Mouse (Mus musculus): ENCODE results near the gene Necap2. TPM values are rescaled to one million over a fixed set of nuclear protein-coding genes. Genes with fewer than 3 reads are reported as not detected.

The Necap2 gene
- polyA plus RNA-seq, 1 experiment from 2014 or later = 51.2 TPM

DNA sequence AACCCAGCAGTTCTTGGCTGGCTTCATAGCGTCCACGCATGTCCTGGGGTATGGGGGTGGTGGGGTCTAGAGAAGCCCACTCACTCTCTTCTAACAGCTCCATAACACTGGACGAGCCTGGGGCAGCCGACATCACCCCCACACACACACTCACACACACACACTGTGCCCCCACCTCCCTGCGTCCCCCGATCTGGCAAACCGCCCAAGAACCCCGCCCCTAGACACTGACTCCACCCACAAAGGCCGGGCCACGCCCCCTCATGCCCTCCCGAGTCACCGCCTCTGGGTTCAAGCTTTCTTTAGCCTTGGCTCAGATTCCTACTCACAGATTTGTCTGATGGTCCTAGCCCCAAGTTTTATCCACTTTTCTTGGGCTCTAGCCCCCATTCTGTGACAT is 37.0 kb downstream of the Necap2 start:
- no peaks in the 10 kb centered on the region; the same call in 1 of the 2 replicates for H3K36me3 ChIP-seq (ENCODE audit: control insufficient read depth, insufficient read depth, low read length)
- 63% methylated on average over 12 of the region's 12 CpGs for WGBS
- ATAC-seq (replicated peaks; ENCODE audit: low FRiP score) = no peak

DNA sequence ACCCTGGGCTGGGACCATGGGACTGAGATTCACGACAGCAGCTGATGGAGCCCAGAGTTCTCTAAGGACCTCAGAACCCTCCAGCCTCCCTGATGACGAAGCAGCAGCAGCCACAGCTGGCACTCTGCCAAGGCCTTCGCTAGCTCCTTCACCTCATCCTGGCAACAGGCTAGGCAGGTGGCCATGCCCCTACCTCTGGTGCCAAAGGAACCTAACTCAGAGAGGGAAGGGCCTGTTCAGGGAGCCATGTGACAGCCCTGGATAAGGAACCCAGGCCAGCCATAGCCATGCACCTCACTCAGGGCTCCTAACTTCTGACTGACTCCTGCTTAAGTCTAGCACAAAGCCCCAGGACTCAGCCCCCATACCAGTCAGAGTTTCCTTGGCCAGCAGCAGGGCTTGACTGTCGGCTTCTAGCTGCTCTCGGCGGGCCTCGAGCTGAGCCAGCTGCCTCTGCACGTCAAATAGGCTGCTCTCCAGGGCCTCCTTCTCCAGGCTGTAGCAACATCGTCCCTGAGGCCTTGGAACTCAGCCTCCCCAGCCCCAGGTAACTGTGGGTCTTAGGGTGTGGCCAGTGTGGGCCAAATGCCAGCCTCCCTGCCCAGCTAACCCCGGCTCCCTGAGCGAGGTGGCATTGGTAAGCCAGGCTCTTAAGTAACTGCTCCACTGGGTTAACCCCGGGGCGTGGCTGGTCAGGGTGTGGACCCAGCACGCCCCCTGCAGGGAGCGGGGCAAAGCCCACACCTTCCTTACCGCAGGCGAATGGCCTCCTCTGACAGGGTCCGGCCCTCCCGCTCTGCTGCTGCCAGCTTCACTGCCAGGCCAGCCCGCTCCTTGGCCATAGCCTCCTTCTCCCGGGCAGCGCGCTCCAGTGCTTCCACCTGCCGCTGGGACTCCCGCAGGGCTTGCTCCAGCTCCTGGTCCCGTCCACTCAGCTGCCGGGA is 44.3 kb downstream of the Necap2 start:
- no peaks in the 10 kb centered on the region for H3K4me1 ChIP-seq (replicated peaks; ENCODE audit: control insufficient read depth, insufficient read depth, low read length)
- H3K4me3 ChIP-seq (ENCODE audit: low read depth, low read length) = no peak overlapping the region
- no peak for DNase-seq (ENCODE audit: low spot score)
- ATAC-seq (replicated peaks; ENCODE audit: low FRiP score) = no peak
- no peaks in the 10 kb centered on the region for H3K9me3 ChIP-seq (ENCODE audit: control insufficient read depth, low read length)
- H3K27me3 ChIP-seq (ENCODE audit: control insufficient read depth, insufficient read depth, low read length) = no peaks in the 10 kb centered on the region
- 89% methylated on average over 27 of the region's 27 CpGs for WGBS
- no peaks in the 10 kb centered on the region; the same call in 1 of the 2 replicates for H3K36me3 ChIP-seq (ENCODE audit: control insufficient read depth, insufficient read depth, low read length)
- no peak overlapping the region for H3K27ac ChIP-seq (ENCODE audit: low read depth, low read length)
- H3K4me2 ChIP-seq (ENCODE audit: low read depth, low read length, severe bottlenecking) = no peak overlapping the region
- H3K9ac ChIP-seq (ENCODE audit: low read length) = no peak overlapping the region

More for the DNA sequence above, 37.0 kb downstream of the Necap2 start:
- Histone ChIP-seq H3K9me3 (ENCODE audit: control insufficient read depth, low read length) (no peaks in the 10 kb centered on the region), H3K4me1 (replicated peaks; ENCODE audit: control insufficient read depth, insufficient read depth, low read length) (peaks cover 2% of the 10 kb centered on the region; the same call in 1 of the 2 replicates), H3K4me2 (ENCODE audit: low read depth, low read length, severe bottlenecking) (no peak overlapping the region), H3K27ac (ENCODE audit: low read depth, low read length) (no peak overlapping the region), H3K9ac (ENCODE audit: low read length) (no peak overlapping the region), H3K27me3 (ENCODE audit: control insufficient read depth, insufficient read depth, low read length) (no peaks in the 10 kb centered on the region), H3K4me3 (ENCODE audit: low read depth, low read length) (no peak overlapping the region)
- peak; percentile 60 for DNase-seq (ENCODE audit: low spot score)

DNA sequence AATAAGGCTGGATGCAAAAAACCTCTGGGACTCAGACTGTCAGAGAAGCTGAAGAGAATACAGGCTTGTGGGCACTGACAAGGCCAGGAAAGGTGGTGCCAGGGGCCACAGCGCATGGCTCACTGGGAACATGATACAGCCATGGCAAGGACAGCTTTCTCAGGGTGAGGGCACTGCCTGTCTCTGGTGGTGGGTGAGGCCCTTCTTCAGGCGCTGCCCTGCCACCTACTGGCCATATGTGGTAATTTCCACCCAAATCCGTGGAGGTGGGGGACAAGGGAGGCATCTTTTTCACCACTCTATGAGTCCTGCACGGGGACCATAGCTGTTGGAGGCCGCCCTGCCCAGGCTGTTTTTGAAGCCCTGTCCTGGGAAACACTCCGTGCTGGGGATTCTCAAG is 46.4 kb downstream of the Necap2 start:
- H3K27me3 ChIP-seq (ENCODE audit: control insufficient read depth, insufficient read depth, low read length) = no peaks in the 10 kb centered on the region
- no peak overlapping the region for H3K9ac ChIP-seq (ENCODE audit: low read length)
- H3K4me2 ChIP-seq (ENCODE audit: low read depth, low read length, severe bottlenecking) = no peak overlapping the region
- 16% methylated on average over 6 of the region's 6 CpGs for WGBS
- no peak overlapping the region for H3K4me3 ChIP-seq (ENCODE audit: low read depth, low read length)
- DNase-seq (ENCODE audit: low spot score) = peak; percentile 86
- peak; percentile 56; the same call in 1 of the 2 replicates for ATAC-seq (replicated peaks; ENCODE audit: low FRiP score)
- no peaks in the 10 kb centered on the region for H3K4me1 ChIP-seq (replicated peaks; ENCODE audit: control insufficient read depth, insufficient read depth, low read length)
- H3K9me3 ChIP-seq (ENCODE audit: control insufficient read depth, low read length) = no peaks in the 10 kb centered on the region
- no peaks in the 10 kb centered on the region; the same call in 1 of the 2 replicates for H3K36me3 ChIP-seq (ENCODE audit: control insufficient read depth, insufficient read depth, low read length)
- no peak overlapping the region for H3K27ac ChIP-seq (ENCODE audit: low read depth, low read length)

DNA sequence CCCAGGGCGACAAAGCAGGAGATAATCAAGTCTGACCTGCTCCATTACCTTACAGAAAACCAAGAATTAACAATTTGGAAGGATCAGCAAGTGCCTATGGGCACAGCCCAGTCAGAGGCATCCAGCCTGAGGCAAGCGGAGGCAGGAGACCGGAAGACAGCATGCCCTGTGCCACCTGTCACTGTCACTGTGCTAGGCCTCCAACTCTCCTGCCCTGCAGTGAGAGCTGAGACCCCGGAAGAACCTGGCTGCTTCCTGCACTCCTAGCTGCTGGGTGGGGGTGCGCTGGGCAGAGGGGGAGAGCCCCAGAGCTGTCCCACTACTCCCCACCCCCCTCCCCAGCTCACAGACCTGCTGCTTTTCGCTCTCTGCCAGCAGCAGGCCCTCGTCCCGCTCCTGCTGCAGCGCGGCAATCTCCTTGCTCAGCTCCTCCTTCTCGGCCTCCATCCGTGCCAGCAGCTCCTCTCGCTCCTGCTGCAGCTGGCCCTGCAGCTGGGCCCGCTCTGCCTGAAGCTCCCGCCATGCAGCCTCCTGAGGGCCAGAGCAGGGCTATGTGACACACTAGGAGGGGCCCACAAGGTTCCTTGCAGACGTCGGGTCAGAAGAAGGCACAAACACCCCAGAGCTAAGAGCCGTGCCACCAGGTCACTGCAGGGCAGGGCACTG is 47.5 kb downstream of the Necap2 start:
- no peaks in the 10 kb centered on the region for H3K9me3 ChIP-seq (ENCODE audit: control insufficient read depth, low read length)
- WGBS = 90% methylated on average over 17 of the region's 18 CpGs
- no peak overlapping the region for H3K4me2 ChIP-seq (ENCODE audit: low read depth, low read length, severe bottlenecking)
- no peak overlapping the region for H3K9ac ChIP-seq (ENCODE audit: low read length)
- H3K27ac ChIP-seq (ENCODE audit: low read depth, low read length) = no peak overlapping the region
- H3K27me3 ChIP-seq (ENCODE audit: control insufficient read depth, insufficient read depth, low read length) = no peaks in the 10 kb centered on the region
- DNase-seq (ENCODE audit: low spot score) (no peak), ATAC-seq (replicated peaks; ENCODE audit: low FRiP score) (no peak)
- H3K36me3 ChIP-seq (ENCODE audit: control insufficient read depth, insufficient read depth, low read length) = no peaks in the 10 kb centered on the region; the same call in 1 of the 2 replicates
- no peak overlapping the region for H3K4me3 ChIP-seq (ENCODE audit: low read depth, low read length)
- no peaks in the 10 kb centered on the region for H3K4me1 ChIP-seq (replicated peaks; ENCODE audit: control insufficient read depth, insufficient read depth, low read length)

DNA sequence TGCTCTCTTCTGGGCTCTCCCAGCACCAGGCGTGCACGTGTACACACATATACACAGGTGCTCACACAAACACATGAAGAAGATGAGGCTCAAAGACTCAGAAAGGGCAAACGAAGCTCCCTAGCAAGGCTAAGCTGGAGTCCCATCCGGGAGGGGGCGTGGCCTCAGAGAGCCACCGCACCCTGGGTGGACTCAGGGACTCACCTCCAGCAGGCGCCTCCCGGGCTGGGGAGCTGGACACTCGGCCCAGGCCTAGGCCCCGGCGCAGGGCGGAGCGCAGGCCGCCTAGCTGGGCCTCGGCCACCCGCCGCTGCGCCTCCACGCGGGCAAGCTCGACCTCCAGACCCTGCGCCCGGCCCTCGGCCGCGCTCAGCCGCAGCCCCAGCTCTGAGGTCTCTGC is 53.2 kb downstream of the Necap2 start:
- ATAC-seq (replicated peaks; ENCODE audit: low FRiP score) (no peak), DNase-seq (ENCODE audit: low spot score) (no peak)
- 83% methylated on average over 27 of the region's 27 CpGs for WGBS
- no peak overlapping the region for H3K4me3 ChIP-seq (ENCODE audit: low read depth, low read length)
- H3K4me1 ChIP-seq (replicated peaks; ENCODE audit: control insufficient read depth, insufficient read depth, low read length) = peaks cover 18% of the 10 kb centered on the region
- no peaks in the 10 kb centered on the region for H3K27me3 ChIP-seq (ENCODE audit: control insufficient read depth, insufficient read depth, low read length)
- H3K36me3 ChIP-seq (ENCODE audit: control insufficient read depth, insufficient read depth, low read length) = no peaks in the 10 kb centered on the region; the same call in 1 of the 2 replicates
- H3K9ac ChIP-seq (ENCODE audit: low read length) = no peak overlapping the region
- no peaks in the 10 kb centered on the region for H3K9me3 ChIP-seq (ENCODE audit: control insufficient read depth, low read length)
- H3K4me2 ChIP-seq (ENCODE audit: low read depth, low read length, severe bottlenecking) = no peak overlapping the region
- no peak overlapping the region for H3K27ac ChIP-seq (ENCODE audit: low read depth, low read length)

DNA sequence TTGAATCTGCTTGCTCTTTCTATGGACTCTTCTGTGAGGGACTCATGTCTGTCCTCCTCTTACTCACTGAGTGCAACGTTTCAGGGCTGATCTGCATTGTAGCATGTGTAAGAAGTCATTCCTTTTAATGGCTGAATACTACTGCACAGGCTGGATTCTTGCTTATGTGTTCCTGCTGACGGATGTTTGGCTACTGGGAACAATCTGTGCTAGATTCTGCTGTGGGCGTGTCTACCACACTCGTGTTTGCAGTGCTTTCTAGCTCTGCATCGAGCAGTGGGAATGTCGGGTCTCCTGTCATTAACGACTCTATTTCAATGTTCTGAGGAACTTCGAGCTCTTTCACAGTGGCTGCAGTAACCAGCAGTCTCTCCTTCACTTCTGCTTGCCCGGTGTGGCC is 54.1 kb downstream of the Necap2 start:
- ATAC-seq (replicated peaks; ENCODE audit: low FRiP score) (no peak), DNase-seq (ENCODE audit: low spot score) (no peak)
- H3K4me2 ChIP-seq (ENCODE audit: low read depth, low read length, severe bottlenecking) = no peak overlapping the region
- no peak overlapping the region for H3K27ac ChIP-seq (ENCODE audit: low read depth, low read length)
- no peak overlapping the region for H3K4me3 ChIP-seq (ENCODE audit: low read depth, low read length)
- peaks cover 18% of the 10 kb centered on the region for H3K4me1 ChIP-seq (replicated peaks; ENCODE audit: control insufficient read depth, insufficient read depth, low read length)
- no peaks in the 10 kb centered on the region; the same call in 1 of the 2 replicates for H3K36me3 ChIP-seq (ENCODE audit: control insufficient read depth, insufficient read depth, low read length)
- no peaks in the 10 kb centered on the region for H3K9me3 ChIP-seq (ENCODE audit: control insufficient read depth, low read length)
- no peaks in the 10 kb centered on the region for H3K27me3 ChIP-seq (ENCODE audit: control insufficient read depth, insufficient read depth, low read length)
- no peak overlapping the region for H3K9ac ChIP-seq (ENCODE audit: low read length)
- 84% methylated on average over 9 of the region's 9 CpGs for WGBS

DNA sequence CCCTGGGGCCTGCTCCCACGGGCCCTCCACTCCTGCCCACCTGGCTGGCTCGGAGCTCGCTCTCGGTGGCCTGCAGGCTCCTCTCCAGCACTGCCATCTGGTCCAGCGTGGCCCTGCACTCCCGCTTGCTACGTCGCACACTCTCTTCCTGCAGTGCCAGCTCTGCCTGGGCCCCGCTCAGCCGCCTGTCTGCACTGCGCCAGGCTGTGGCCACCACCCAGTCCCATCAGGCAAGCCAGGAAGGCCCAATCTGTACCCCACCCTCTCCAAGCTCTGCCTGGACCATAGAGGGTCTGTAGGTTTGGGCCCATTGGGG is 56.6 kb downstream of the Necap2 start:
- Histone ChIP-seq H3K9me3 (ENCODE audit: control insufficient read depth, low read length) (no peaks in the 10 kb centered on the region), H3K4me3 (ENCODE audit: low read depth, low read length) (no peak overlapping the region), H3K27me3 (ENCODE audit: control insufficient read depth, insufficient read depth, low read length) (no peaks in the 10 kb centered on the region), H3K9ac (ENCODE audit: low read length) (peak overlapping the region; percentile 9; the same call in 1 of the 2 replicates), H3K4me2 (ENCODE audit: low read depth, low read length, severe bottlenecking) (no peak overlapping the region), H3K36me3 (ENCODE audit: control insufficient read depth, insufficient read depth, low read length) (no peaks in the 10 kb centered on the region; the same call in 1 of the 2 replicates), H3K4me1 (replicated peaks; ENCODE audit: control insufficient read depth, insufficient read depth, low read length) (peaks cover 18% of the 10 kb centered on the region), H3K27ac (ENCODE audit: low read depth, low read length) (peak overlapping the region; percentile 90)
- ATAC-seq (replicated peaks; ENCODE audit: low FRiP score) (peak; percentile 13; the same call in 1 of the 2 replicates), DNase-seq (ENCODE audit: low spot score) (peak; percentile 62)
- WGBS = 77% methylated on average over 11 of the region's 11 CpGs

DNA sequence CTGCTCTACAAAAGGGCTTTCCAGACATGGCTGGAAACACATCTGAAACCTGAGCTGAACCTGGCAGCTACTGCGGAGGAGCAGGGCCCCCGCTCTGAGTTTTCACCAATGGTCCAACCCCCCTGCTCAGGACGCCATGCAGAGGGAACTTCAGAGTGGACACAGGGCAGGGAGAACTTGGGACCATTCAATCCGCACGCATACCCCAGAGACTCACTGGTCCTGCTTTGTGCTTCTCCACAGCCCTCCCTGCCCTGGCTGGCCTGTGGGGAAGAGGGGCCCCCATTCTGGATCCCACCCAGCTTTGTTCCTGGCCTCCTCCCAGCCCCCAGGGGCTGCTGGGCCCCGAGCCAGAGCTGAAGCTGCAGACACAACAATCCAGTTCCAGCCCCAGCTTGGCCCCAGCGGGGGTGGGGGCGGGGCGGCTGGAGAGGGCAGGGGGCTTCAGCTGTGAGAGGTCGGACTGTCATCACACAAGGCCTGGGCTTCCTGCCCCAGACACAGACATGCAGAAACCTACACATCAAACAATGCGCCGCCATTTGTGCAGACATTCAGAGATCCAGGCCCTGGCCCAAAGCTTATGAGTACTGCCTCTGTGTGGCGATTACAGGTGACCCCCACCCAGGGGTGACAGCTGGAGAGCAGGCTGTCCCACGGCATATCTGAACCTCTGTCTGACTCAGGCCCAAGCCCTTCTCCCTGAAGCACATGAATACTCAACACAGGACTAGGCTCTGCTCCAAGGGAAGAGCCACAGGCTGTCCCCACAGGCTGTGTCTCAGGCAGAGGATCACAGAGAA is 57.1 kb downstream of the Necap2 start:
- H3K27me3 ChIP-seq (ENCODE audit: control insufficient read depth, insufficient read depth, low read length) = no peaks in the 10 kb centered on the region
- peak overlapping the region; percentile 52 for H3K9ac ChIP-seq (ENCODE audit: low read length)
- H3K4me1 ChIP-seq (replicated peaks; ENCODE audit: control insufficient read depth, insufficient read depth, low read length) = peaks cover 18% of the 10 kb centered on the region
- peak; percentile 80 for ATAC-seq (replicated peaks; ENCODE audit: low FRiP score)
- H3K4me3 ChIP-seq (ENCODE audit: low read depth, low read length) = no peak overlapping the region
- WGBS = 34% methylated on average over 14 of the region's 14 CpGs
- peak; percentile 83 for DNase-seq (ENCODE audit: low spot score)
- H3K9me3 ChIP-seq (ENCODE audit: control insufficient read depth, low read length) = no peaks in the 10 kb centered on the region
- H3K27ac ChIP-seq (ENCODE audit: low read depth, low read length) = peak overlapping the region; percentile 90
- peak overlapping the region; percentile 28; the same call in 1 of the 2 replicates for H3K4me2 ChIP-seq (ENCODE audit: low read depth, low read length, severe bottlenecking)
- H3K36me3 ChIP-seq (ENCODE audit: control insufficient read depth, insufficient read depth, low read length) = peaks cover 2% of the 10 kb centered on the region; the same call in 1 of the 2 replicates

All from forebrain, embryonic 11.5 days (tissue).